Mouse (Mus musculus): ENCODE measurements around the gene Zfp239.
"Not testable (repeated sequence)": the region's sequence is repeated elsewhere in the genome, so short reads cannot be mapped to it uniquely, and the experiment has no call there.

Zfp239 gene

GRCm38 (mm10) chr6:117861848-117862247 lies at the start of gene Zfp239:
TSS of gene Zfp239 (plus strand) at chr6:117862100.
- DNase-seq (ENCODE audit: inconsistent age in 2 of 2, low spot score in 1 of 2) = peak in 1 of 2 experiments; percentile 69

GRCm38 (mm10) chr6:117814681-117815080 lies 47.2 kb upstream of the Zfp239 start:
- no peak for DNase-seq (ENCODE audit: inconsistent age in 2 of 2, low spot score in 1 of 2)

GRCm38 (mm10) chr6:117817108-117817541 lies 44.8 kb upstream of the Zfp239 start:
- DNase-seq (ENCODE audit: inconsistent age in 2 of 2, low spot score in 1 of 2) = no peak

GRCm38 (mm10) chr6:117820327-117820726 lies 41.6 kb upstream of the Zfp239 start:
- DNase-seq (ENCODE audit: inconsistent age in 2 of 2, low spot score in 1 of 2) = no peak

GRCm38 (mm10) chr6:117825369-117825768 lies 36.5 kb upstream of the Zfp239 start:
- DNase-seq (ENCODE audit: inconsistent age in 2 of 2, low spot score in 1 of 2) = peak; percentile 62 to 86

GRCm38 (mm10) chr6:117828273-117828672 lies 33.6 kb upstream of the Zfp239 start:
- DNase-seq (ENCODE audit: inconsistent age in 2 of 2, low spot score in 1 of 2) = peak; percentile 45 to 81

- DNase-seq (ENCODE audit: inconsistent age in 2 of 2, low spot score in 1 of 2) = peak; percentile 94 to 97
Observed at GRCm38 (mm10) chr6:117840686-117841510, 21.0 kb upstream of the Zfp239 start, which contains the start of gene Zfp637. TSS of gene Zfp637 (plus strand) at chr6:117841180.

- no peak for DNase-seq (ENCODE audit: inconsistent age in 2 of 2, low spot score in 1 of 2)
Observed at GRCm38 (mm10) chr6:117841511-117841955, 20.4 kb upstream of the Zfp239 start.

GRCm38 (mm10) chr6:117844597-117844996 lies 17.3 kb upstream of the Zfp239 start:
- DNase-seq (ENCODE audit: inconsistent age in 2 of 2, low spot score in 1 of 2) = no peak

GRCm38 (mm10) chr6:117846671-117847070 lies 15.2 kb upstream of the Zfp239 start:
- DNase-seq (ENCODE audit: inconsistent age in 2 of 2, low spot score in 1 of 2) = not testable (repeated sequence)

GRCm38 (mm10) chr6:117847772-117848171 lies 14.1 kb upstream of the Zfp239 start:
- no peak for DNase-seq (ENCODE audit: inconsistent age in 2 of 2, low spot score in 1 of 2)

GRCm38 (mm10) chr6:117848577-117848976 lies 13.3 kb upstream of the Zfp239 start:
- DNase-seq (ENCODE audit: inconsistent age in 2 of 2, low spot score in 1 of 2) = no peak

GRCm38 (mm10) chr6:117851747-117852146 lies 10.2 kb upstream of the Zfp239 start:
- peak in 1 of 2 experiments; percentile 46 for DNase-seq (ENCODE audit: inconsistent age in 2 of 2, low spot score in 1 of 2)

GRCm38 (mm10) chr6:117857990-117858389 lies 3.9 kb upstream of the Zfp239 start:
- no peak for DNase-seq (ENCODE audit: inconsistent age in 2 of 2, low spot score in 1 of 2)

GRCm38 (mm10) chr6:117862465-117862864 lies 565 bp downstream of the Zfp239 start:
- no peak for DNase-seq (ENCODE audit: inconsistent age in 2 of 2, low spot score in 1 of 2)

GRCm38 (mm10) chr6:117862899-117863620 lies 1.2 kb downstream of the Zfp239 start:
- DNase-seq (ENCODE audit: inconsistent age in 2 of 2, low spot score in 1 of 2) = peak; percentile 52 to 68

GRCm38 (mm10) chr6:117863751-117864150 lies 1.9 kb downstream of the Zfp239 start:
- DNase-seq (ENCODE audit: inconsistent age in 2 of 2, low spot score in 1 of 2) = no peak

GRCm38 (mm10) chr6:117868187-117868586 lies 6.3 kb downstream of the Zfp239 start:
- DNase-seq (ENCODE audit: inconsistent age in 2 of 2, low spot score in 1 of 2) = no peak

- no peak for DNase-seq (ENCODE audit: inconsistent age in 2 of 2, low spot score in 1 of 2)
Observed at GRCm38 (mm10) chr6:117871034-117871433, 9.1 kb downstream of the Zfp239 start.

GRCm38 (mm10) chr6:117873450-117873849 lies 11.6 kb downstream of the Zfp239 start:
- not testable (repeated sequence) for DNase-seq (ENCODE audit: inconsistent age in 2 of 2, low spot score in 1 of 2)

GRCm38 (mm10) chr6:117874621-117875281 lies 12.9 kb downstream of the Zfp239 start:
- DNase-seq (ENCODE audit: inconsistent age in 2 of 2, low spot score in 1 of 2) = peak in 1 of 2 experiments; percentile 44

All from adrenal gland, adult (tissue).